Mouse (Mus musculus) ES-E14 (cell line): Measurements from ENCODE around the gene Rpl4. TPM values are rescaled to one million over a fixed set of nuclear protein-coding genes. Genes with fewer than 3 reads are reported as not detected.
"Not testable (repeated sequence)": the region's sequence is repeated elsewhere in the genome, so short reads cannot be mapped to it uniquely, and the experiment has no call there.

ENCODE experiments used
- DNase-seq: peaks from one replicate; pipeline ENCODE4 v3.0.0-alpha.2; 2013; ENCODE audit warnings: low read depth, low spot score
- H3K27ac ChIP-seq: 2 replicates; pipeline ENCODE4 v1.5.1; 2012; ENCODE audit warnings: low read depth, mild to moderate bottlenecking, low read length, moderate library complexity, mixed read lengths; ENCODE audit not compliant: poor library complexity, insufficient read depth, severe bottlenecking
- H3K36me3 ChIP-seq: 2 replicates; pipeline ENCODE4 v1.6.1; 2012; ENCODE audit warnings: mild to moderate bottlenecking, low read length, moderate library complexity, mixed read lengths; ENCODE audit not compliant: control insufficient read depth, poor library complexity, insufficient read depth, severe bottlenecking
- H3K4me1 ChIP-seq, 2 experiments: fragments of 150-350 bp in 1 of 2; sonication (generic) in 1 of 2; 2 replicates each; pipeline ENCODE4 v1.6.1; 2012; ENCODE audit warnings: low read length in 2 of 2, mild to moderate bottlenecking in 1 of 2, mixed read lengths in 1 of 2; ENCODE audit not compliant: control insufficient read depth in 2 of 2, insufficient read depth in 2 of 2, poor library complexity in 1 of 2
- H3K4me3 ChIP-seq, 2 experiments: fragments of 150-350 bp in 1 of 2; sonication (generic) in 1 of 2; 2 replicates each; pipeline ENCODE4 v1.5.1; 2012; ENCODE audit warnings: low read length in 2 of 2, low read depth in 1 of 2, mild to moderate bottlenecking in 1 of 2, mixed read lengths in 1 of 2; ENCODE audit not compliant: insufficient read depth in 1 of 2, poor library complexity in 1 of 2, severe bottlenecking in 1 of 2
- H3K9ac ChIP-seq: 2 replicates; pipeline ENCODE4 v1.6.1; 2012; ENCODE audit warnings: low read depth, mild to moderate bottlenecking, low read length, mixed read lengths; ENCODE audit not compliant: poor library complexity, insufficient read depth, severe bottlenecking
- H3K9me3 ChIP-seq: fragments of 150-350 bp; sonication (generic); 2 replicates; pipeline ENCODE4 v1.6.1; 2012; ENCODE audit warnings: low read depth, mild to moderate bottlenecking, low read length; ENCODE audit not compliant: control insufficient read depth, insufficient read depth
- CHD2 ChIP-seq: IDR thresholded peaks from 2 replicates; pipeline ENCODE4 v1.6.1; 2014; ENCODE audit warnings: mild to moderate bottlenecking, low read depth, low read length, inconsistent platforms
- HCFC1 ChIP-seq: IDR thresholded peaks from 2 replicates; pipeline ENCODE4 v1.6.1; 2012; ENCODE audit warnings: low read length, inconsistent platforms, borderline replicate concordance; ENCODE audit not compliant: insufficient read depth
- MAFK ChIP-seq: IDR thresholded peaks from 2 replicates; pipeline ENCODE4 v1.6.1; 2014; ENCODE audit warnings: mild to moderate bottlenecking, low read depth, low read length, inconsistent platforms; ENCODE audit not compliant: insufficient read depth
- ZC3H11A ChIP-seq: IDR thresholded peaks from 2 replicates; pipeline ENCODE4 v1.6.1; 2012; ENCODE audit warnings: low read depth, mild to moderate bottlenecking, inconsistent platforms, low read length, borderline replicate concordance
- ZNF384 ChIP-seq: IDR thresholded peaks from 2 replicates; pipeline ENCODE4 v1.6.1; 2012; ENCODE audit warnings: low read depth, low read length, inconsistent platforms
- in situ Hi-C, 2 experiments: fragments of 600-800 bp; cut with MboI; formaldehyde crosslinking; loops; one replicate each; pipeline ENCODE4 v1.15.1; 2025; ENCODE audit warnings: low sequenced_read_pairs in 2 of 2, inconsistent platforms in 1 of 2; ENCODE audit not compliant: unreplicated experiment in 2 of 2
- total RNA-seq: library from RNA; depleted of rRNA; stranded (reverse); fragments of 300-350 nt; gene quantifications from 2 replicates; pipeline ENCODE4 v1.2.3, GENCODE M21; 2012

Gene Rpl4
- total RNA-seq, 1 experiment = 1,343 TPM

DNA sequence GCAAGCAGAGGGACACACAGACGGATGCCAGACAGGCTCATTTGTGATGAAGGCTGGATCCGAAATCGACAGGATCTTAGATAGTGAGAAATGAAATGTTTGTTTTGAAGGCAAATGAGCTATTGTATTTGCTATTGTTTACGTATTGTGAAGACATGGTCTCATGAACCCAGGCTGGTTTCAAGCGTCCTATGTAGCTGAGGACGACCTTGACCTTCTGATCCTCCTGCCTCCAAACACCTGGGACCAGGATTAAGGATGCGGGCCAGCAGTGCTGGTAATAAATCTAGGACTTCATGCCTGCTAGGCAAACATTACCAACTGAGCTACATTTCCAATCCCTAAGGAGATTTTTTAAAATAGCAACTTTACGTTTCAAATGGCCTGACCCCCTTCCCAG lies 24.3 kb downstream of the Rpl4 start:
- Histone ChIP-seq H3K9ac (no peak overlapping the region), H3K4me1 (peaks cover 15 to 44% of the 10 kb centered on the region in 2 experiments), H3K4me3 (no peak overlapping the region), H3K9me3 (no peaks in the 10 kb centered on the region), H3K27ac (peak overlapping the region; percentile 84; the same call in 1 of the 2 replicates), H3K36me3 (peaks cover 13% of the 10 kb centered on the region; the same call in 1 of the 2 replicates)
- TF ChIP-seq ZC3H11A (no peak), HCFC1 (no peak), CHD2 (no peak), MAFK (no peak), ZNF384 (no peak)
- no peak for DNase-seq
- in situ Hi-C loops = no loop called here

- in situ Hi-C loops = no loop called here
- Histone ChIP-seq H3K4me3 (no peak overlapping the region), H3K9ac (no peak overlapping the region; the same call in 1 of the 2 replicates), H3K4me1 (peaks cover 15 to 44% of the 10 kb centered on the region in 2 experiments), H3K9me3 (no peaks in the 10 kb centered on the region), H3K36me3 (peaks cover 8% of the 10 kb centered on the region; the same call in 1 of the 2 replicates), H3K27ac (peak overlapping the region; percentile 84)
- DNase-seq = no peak
- TF ChIP-seq CHD2 (no peak), MAFK (no peak), ZC3H11A (no peak), ZNF384 (no peak), HCFC1 (no peak)
Measured at GRCm38 (mm10) chr9:64198068-64198762, 25.0 kb downstream of the Rpl4 start.

DNA sequence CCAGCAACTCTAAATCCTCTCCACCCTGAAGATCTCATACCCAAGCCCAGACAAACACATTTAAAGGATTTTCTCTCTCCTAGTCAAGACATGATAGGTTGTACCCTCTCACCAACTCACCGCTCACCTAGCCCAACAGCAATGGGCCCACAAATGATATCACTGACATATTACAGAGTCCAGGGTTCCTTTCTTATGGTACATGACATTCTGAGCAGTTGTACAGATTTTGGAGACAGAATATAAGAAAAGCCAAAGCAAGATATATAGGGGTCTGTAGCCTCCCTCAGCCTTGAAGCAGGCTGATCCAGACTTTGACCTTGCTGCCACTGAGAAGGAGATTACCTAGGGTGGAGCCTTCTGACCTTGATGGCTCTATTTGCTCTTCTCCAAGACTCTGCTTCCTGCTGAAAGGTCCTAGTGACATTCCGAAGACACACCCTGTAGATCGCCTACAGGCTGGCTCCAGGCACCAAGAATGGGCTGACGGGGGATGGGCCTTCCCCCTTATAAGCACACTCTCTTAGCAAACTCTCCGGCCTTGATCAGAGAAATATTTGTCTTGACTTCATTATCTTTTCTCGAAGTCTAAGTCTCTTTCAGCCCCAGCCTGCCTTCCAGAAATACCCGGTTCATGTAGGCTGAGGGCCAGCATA lies 25.7 kb downstream of the Rpl4 start:
- H3K4me3 ChIP-seq, H3K9me3 ChIP-seq, DNase-seq, in situ Hi-C loops, H3K36me3 ChIP-seq, H3K9ac ChIP-seq: not testable (repeated sequence)
- 0 out of 2 replicates have a peak, but pooled peaks have one; percentile 29 for TF ChIP-seq CHD2
- Histone ChIP-seq H3K4me1 (peaks cover 15 to 44% of the 10 kb centered on the region in 2 experiments), H3K27ac (peak overlapping the region; percentile 88)

GRCm38 (mm10) chr9:64199897-64200296 lies 26.7 kb downstream of the Rpl4 start:
- TF ChIP-seq HCFC1 = no peak
- no peak for TF ChIP-seq ZNF384
- no peak for TF ChIP-seq ZC3H11A
- no peak for TF ChIP-seq CHD2
- Histone ChIP-seq H3K9ac (no peak overlapping the region), H3K4me1 (peaks cover 15 to 44% of the 10 kb centered on the region in 2 experiments), H3K27ac (peak overlapping the region; percentile 88; the same call in 1 of the 2 replicates), H3K4me3 (no peak overlapping the region), H3K36me3 (peaks cover 3% of the 10 kb centered on the region; the same call in 1 of the 2 replicates), H3K9me3 (no peaks in the 10 kb centered on the region)
- no peak for DNase-seq
- in situ Hi-C loops = no loop called here

DNA sequence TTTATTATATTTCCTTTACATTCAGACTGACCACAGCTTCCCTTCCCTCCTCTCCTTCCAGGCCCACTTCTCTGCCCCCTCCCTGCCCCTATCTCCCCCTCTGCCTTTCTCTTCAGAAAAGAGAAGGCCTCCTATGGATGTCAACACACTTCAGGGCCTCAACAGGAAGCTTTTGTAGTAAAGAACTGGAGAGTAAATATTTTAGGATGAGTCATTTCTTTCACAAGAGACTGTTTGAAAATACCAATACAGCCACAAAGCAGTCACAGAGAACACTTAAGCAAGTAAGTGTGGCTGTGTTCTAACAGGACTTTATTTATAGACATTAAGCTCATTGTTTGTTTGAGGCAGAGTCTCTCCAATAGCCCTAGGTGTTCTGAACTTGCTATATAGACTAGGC lies 29.2 kb downstream of the Rpl4 start:
- in situ Hi-C loops = no loop called here
- TF ChIP-seq HCFC1 (no peak), ZNF384 (no peak), ZC3H11A (no peak), MAFK (no peak), CHD2 (no peak)
- Histone ChIP-seq H3K4me1 (peaks cover 15 to 29% of the 10 kb centered on the region in 2 experiments), H3K27ac (no peak overlapping the region; the same call in 1 of the 2 replicates), H3K36me3 (no peaks in the 10 kb centered on the region; the same call in 1 of the 2 replicates), H3K4me3 (no peak overlapping the region), H3K9ac (no peak overlapping the region), H3K9me3 (no peaks in the 10 kb centered on the region)
- no peak for DNase-seq
